ENCODE assay signal across 15 mouse cellular contexts in the genomic region with DNA sequence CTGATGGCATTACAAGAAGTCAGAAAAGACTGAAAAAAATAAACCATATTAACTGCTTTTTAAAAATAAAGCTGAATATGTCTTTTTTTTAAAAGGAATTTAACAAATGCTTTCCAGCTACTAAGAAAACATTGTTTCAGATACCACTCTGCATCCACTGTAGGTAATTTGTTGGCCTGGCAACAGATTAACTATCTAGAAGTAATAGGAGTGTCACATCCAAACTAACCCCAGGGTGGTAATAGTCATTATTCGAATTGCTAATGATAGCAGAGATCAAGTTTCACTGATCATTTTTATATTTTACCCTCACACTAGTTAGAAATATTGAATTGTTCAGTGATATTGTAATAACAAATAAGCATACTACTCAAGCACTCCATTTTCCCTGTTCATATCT.
"Had no signal": no experiment of that assay in that cellular context is flagged by ENCODE, and none has a peak within 500 bp of the region (broad histone marks: within the 10 kb centered on the region; RNA-seq: fewer than 3 reads in every experiment).

No protein-coding gene starts in this region.

- H3K4me1 ChIP-seq: neural tube, embryonic 12.5 days; stomach, embryonic 15.5 days had no signal

- H3K4me2 ChIP-seq: neural tube, embryonic 12.5 days; neural tube, embryonic 13.5 days; stomach, embryonic 15.5 days had no signal

- H3K4me3 ChIP-seq: neural tube, embryonic 12.5 days; neural tube, embryonic 13.5 days; stomach, embryonic 15.5 days had no signal

- H3K27me3 ChIP-seq: neural tube, embryonic 12.5 days; neural tube, embryonic 13.5 days; stomach, embryonic 15.5 days had no signal

- H3K9me3 ChIP-seq: neural tube, embryonic 12.5 days; neural tube, embryonic 13.5 days; stomach, embryonic 15.5 days had no signal

- H3K36me3 ChIP-seq: neural tube, embryonic 12.5 days; neural tube, embryonic 13.5 days; stomach, embryonic 15.5 days had no signal

- H3K27ac ChIP-seq: neural tube, embryonic 12.5 days; neural tube, embryonic 13.5 days; stomach, embryonic 15.5 days; stomach, postnatal 0 days had no signal

- H3K9ac ChIP-seq: neural tube, embryonic 12.5 days; neural tube, embryonic 13.5 days; stomach, embryonic 15.5 days had no signal

- DNase-seq: right cerebral cortex, adult 18-20 months; right cerebral cortex, postnatal 14 days; right cerebral cortex, postnatal 25 days; right cerebral cortex, postnatal 4 days; spleen, adult 18-20 months; thymus, adult 18-20 months; thymus, adult 2 months; thymus, postnatal 14 days; thymus, postnatal 25 days; thymus, postnatal 36 days; thymus, postnatal 4 days had no signal
